Mouse (Mus musculus): ENCODE data around the gene Mns1.

Mns1 gene

DNA sequence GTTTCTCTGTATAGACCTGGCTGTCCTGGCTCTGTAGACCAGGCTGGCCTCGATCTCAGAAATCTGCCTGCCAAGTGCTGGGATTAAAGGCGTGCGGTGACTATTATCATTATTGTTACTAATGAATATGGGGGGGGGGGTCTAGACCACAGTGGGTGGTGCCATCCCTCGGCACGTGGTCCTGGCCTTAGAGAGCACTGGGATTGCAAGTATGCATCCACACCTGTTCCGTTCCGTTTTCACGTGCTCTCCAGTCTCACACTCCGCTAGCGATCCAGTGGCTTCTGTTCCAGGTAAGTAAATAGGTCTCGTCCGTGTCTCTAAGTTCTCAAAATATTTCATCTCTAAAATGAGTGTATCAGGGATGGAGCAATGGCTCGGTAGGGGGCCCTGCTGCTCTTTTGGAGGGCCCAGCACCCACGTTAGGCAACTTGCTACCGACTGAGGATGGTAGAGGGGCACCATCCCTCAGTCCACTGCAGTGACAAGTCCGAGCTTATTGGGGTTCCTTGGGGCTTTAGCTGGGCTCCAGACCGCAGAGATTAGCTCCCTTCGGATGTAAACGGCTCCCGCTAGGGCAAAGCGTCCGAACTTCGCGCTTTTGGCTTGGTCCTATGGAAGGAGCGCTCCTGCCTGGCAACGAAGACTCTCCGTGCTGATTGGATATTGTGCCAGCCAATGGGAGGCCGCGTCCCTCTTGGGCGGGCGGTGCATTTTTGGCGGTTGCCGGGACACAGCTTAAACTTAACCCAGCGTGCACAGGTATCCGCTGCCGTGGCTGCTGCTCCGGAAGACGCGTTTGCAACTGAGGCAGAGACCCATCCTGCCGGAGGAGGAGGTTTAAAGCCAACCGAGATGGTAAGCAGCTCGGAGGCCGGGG lies at the start of gene Mns1:
Mns1 (plus strand) TSS at position 190 of the 880 bp plus-strand sequence.
- peak; percentile 100 for DNase-seq

DNA sequence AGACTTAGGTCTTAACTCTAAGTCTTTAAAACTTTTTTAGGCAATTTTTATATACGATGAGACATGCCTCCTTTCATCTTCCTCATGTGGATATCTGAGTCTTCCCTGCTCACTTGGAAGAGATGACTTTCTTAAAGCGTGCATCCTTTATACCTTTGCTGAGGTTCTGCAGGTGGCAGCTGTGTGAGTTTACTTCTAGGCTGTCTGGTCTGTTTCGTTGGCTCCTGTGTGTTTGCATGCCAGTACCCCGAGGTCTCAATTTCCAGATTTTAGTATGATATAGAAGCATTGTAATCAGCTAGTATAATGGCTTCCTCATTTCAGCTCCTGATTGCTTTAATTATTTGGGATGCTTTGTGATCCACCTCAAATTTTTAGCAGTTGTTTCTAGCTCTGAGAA lies 48.9 kb upstream of the Mns1 start:
- DNase-seq, result no peak

DNA sequence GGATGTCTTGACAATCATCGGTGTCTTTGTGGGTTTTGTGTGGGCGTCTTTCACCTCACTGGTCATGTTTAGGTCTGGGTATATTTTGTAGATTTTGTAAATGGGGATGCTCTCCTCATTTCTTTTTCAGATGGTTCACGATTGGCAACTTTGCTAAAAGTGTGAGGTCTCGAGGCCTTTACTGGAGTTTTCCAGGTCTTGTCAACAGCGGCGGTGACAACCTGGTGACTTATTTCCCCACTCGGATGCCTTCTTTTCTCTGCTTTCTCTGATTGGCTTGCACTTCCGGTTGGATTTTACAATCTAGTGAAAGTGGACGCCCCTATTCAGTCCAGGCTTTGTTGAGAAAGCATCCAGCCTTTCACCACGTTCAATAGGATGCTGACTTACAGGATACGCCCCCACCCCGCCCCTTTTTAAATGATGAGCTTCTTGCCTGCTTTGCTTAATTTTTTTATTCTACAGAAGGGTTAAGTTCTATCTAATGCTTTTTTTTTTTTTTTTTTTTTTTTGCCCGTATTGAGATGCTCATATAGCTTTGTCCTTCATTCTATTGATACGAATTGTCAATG lies 48.3 kb upstream of the Mns1 start:
- DNase-seq, result no peak

DNA sequence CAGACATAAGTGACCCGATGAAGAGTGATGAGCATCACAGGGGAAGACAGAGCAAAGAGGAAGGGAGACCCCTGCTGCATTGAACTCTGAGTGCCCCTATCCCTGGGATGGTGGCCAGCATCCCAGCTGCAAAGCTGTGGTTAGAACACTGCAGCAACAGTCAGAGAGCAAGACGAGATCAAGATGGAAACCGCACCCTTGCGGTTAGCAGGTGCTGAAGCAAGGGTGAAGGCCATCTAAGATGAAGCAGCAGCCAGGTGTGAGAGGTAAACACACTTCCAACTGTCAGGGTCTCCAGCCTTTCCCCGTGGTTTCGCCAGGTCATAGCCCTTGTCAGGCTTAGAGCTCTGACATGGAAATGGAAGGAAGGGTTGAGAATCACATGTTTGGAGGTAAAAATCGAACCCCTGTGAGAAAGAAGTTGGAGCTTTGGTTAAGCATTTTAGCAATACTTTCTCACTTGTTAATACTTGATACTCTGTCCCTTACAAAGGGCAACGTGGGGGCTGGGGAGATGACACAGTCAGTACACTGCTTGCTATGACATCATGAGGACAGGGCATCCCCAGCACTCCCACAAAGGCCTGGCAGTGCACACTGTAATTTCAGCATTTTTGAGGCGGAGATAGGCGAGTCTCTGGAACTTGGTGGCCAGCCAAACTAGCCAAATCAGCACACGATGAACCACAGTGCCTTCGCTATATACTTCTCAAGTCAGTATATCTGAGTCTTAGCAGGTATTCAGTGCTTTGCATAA lies 47.3 kb upstream of the Mns1 start:
- no peak for DNase-seq

DNA sequence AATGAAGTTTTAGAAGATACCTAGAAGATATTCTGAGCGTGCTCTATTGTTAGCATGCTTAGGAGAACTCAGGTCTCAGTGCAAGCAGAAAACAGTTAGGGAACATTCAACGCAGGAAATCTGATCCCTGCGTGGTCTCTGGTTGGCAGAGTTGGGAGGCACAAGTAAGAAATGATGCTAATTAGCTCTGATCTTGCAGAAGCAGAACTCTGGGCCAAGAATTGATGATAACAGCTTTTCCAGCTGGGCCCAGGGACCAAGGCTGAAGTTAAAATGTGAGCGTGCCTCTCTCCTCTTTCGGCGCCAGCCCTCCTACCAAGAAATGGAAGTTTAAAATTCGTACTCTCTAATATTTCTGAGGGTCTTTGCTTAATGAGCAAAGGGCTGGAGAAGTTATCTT lies 45.1 kb upstream of the Mns1 start:
- DNase-seq, result no peak

DNA sequence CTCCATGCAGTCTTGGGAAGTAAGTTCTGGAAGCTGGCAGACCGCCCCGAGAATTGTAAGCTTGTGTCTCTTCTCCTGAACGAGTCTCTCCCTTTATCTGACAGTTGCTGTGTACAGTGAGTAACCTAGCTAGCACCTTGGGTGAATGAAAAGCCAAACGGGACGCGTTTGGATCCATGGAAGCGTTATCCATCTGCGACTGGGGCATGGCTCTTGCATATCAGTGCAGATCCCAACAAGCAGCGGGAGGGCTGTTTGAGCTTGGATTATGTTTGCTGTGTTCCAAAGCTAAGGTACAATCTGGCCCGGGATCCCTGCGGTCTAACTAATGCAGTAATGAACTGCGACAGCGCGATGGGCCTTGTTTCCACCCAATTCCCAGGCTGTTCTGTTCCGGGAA lies 44.6 kb upstream of the Mns1 start:
- no peak for DNase-seq

DNA sequence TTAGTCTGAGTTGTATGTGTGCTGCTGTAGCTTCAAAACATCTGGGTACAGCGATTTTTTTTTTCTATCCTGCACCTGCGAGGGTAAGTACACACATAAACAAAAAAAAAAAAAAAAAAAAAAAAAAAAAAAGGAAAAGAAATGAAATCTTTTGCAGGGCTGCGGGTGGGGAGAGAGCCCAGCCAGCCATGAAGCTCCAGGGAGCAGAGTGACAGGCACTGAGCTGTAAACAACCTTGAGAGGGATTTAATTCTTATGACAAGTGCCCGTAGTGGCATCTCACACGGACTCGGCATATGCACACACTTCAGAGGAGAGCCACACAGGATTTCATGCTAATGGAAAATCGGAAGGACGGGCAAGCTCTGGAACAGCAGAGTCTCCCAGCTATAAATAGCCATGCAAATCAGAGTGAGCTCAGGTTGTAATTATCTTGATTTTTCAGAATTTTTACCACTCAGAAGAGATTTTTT lies 43.9 kb upstream of the Mns1 start:
- DNase-seq, result no peak

DNA sequence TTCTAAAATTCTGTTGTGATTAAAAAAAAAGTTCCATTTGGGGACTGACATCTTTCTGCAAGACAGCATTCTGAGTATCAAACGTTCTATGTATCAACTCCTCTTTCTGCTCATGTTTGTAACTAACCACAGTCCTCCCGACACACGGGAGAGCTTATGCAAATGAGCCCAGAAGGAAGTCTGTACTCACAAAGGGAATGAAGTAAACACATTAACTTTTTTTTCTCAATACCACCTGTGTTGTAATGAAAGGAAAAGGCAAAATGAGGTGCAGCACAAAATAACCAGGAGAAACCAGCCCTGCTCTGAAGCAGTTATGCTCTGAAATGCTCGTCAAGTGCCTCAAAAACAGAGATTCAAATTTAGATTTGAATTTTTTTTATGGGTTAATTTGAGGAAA lies 37.7 kb upstream of the Mns1 start:
- DNase-seq, result no peak

DNA sequence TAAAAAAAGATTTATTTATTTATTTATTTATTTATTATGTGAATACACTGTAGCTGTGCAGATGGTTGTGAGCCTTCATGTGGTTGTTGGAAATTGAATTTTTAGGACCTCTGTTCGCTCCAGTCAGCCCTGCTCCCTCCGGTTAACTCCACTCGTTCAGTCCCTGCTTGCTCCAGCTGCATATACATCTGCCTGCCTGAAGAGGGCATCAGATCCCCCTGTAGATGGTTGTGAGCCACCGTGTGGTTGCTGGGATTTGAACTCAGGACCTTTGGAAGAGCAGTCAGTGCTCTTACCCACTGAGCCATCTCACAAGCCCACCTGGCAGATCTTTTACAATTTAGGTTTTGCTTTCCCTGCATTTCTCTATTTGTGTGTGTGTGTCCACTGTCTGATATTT lies 36.0 kb upstream of the Mns1 start:
- peak; percentile 23 for DNase-seq

DNA sequence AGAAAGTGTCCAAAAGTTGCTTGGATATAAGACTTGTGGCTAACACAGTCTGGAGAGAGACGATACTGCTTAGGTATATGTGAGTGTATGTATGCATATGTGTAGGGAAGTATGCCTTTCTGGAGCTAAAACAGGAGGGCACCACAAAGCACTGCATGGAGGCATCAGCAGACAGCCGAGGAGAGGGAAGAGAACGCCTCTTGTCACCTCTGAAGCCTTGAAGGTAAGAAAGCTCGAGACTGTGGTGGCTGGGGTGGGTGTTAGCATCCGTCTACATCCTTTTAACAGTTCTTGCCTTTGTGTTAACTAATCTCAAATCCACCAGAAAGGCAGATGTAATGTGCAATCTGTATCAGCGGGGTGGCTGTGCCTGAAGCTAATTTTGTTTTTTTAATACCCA lies 34.4 kb upstream of the Mns1 start:
- DNase-seq, result peak; percentile 57

DNA sequence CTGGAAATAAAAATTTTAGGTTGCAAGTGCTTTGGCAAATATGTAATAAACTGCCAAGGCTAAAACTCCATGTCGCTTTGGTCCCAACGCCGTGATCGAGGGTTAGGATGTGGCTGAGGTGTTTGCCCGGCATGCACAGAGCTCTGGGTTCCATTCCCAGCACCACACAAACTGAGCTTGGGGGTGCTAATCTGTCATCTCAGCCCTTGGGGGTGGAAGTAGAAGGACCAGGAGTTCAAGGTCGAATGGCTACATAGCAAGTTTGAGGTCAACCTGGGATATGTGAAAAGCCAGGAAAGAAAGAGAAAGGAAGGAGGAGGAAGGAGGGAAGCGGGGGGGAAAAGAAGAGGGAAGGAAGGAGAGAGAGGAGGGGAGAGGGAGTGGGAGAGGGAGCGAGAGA lies 33.4 kb upstream of the Mns1 start:
- DNase-seq, result peak; percentile 78

DNA sequence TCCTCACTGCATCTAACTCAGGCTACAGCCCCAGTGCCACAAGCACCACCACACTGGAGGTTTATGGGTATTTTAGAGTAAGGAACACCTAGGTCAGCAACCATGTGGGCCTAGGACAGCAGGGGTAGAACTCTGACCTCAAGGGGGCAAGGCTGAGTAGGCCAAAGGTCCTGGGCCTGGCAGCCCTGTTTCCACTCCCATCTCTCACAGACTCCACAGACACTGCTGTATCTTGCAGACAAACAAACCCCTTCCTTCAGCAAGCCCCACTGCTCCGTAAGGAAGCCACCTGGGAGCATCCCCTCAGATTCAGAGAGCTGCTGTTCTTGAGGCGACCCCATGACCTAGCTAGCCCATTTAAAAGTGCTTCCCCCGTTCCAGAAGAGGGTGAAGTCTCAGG lies 32.9 kb upstream of the Mns1 start:
- DNase-seq, result peak; percentile 88

DNA sequence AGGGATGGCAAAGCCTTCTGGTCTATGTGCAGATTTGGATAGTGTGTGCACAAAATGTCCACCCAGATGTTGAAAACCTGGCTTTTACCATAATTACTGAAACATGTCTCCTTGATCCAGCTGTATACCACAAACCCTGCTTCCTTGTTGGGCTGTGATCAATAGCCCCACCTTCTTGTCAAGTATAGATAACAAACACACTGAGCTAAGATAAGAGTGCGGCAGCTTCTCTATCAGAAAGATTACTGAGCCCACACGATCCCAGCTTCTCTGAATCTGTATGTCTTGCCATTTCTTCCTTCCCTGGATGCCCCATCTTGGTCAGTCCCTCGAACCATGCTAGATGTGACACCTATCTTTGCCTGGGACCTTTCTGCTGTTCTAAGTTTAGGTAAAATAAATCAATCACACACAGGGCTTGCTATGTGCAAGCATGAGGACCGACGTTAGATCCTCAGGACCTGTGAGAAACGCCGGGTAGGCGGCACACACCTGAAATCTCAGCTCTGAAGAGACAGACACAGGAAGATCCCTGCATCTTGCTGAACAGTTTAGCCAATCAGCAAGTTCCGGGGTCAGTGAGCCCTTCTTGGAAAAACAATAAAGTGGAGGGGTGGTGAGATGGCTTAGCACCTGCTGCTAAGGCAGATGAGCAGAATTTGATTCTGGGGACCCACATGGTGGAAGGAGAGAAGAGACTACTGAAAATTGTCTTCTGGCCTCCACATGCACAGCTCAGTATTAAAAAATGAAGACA lies 31.8 kb upstream of the Mns1 start:
- peak; percentile 31 for DNase-seq

DNA sequence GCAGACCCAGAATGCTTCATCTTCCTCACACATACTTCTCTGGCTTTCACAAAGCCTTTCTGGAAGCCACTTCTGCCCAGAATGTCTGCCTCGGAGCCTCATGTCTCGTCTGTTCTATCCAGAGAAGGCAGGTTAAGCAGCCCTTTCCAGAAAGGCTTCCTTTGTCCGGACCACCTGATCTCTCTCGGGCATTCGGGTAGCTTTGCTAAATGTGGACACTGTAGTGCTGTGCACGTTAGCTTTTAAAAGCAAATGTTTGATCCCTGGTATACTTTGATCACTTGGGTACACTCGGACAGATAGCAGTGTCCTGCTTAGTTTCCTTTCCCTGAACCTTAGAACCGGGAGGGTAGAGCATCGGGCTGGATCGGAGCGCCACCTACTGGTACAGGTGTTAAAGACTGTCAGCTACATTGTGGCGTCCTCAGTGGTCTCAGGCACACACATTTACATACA lies 29.7 kb upstream of the Mns1 start:
- DNase-seq, result peak; percentile 91

DNA sequence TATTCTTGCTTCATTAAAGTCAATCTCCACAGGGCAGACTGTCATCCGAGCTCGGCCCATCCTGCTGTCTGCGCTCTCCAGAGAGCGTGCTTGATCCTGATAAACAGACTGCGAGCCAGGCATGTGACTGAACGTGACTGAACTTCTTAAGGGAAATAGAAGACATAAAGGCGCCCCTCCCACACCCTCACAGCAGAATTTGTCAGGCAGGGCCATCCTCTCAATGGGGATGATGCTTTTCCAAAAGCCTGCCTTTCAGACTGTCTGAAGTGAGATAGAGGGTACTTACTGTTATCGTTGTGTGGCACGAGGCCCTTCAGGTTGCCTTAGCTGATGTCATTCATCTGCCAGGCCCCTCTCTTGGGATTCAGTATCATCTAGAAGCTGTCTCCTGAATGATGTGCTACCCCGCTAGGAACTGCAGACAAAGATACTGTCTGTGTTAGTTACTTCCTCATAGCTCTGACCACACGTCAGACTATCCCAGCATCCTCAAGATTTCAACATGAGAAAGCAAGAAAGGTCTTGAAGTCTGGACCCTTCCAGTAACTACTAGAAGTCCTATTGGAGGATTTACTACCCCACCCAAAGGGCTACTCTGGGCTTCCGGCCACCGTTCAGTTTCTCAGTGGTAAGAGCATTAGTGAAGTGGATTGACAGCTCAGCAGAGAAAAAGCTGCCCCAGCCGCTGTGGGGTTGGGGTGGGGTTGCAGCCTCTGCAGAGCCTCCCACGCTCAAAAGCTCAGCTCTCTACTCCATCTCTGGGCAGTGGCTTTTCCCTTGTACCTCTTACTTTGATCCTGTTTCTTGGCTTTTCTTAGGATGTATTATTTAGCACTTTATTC lies 28.2 kb upstream of the Mns1 start:
- peak; percentile 72 for DNase-seq

DNA sequence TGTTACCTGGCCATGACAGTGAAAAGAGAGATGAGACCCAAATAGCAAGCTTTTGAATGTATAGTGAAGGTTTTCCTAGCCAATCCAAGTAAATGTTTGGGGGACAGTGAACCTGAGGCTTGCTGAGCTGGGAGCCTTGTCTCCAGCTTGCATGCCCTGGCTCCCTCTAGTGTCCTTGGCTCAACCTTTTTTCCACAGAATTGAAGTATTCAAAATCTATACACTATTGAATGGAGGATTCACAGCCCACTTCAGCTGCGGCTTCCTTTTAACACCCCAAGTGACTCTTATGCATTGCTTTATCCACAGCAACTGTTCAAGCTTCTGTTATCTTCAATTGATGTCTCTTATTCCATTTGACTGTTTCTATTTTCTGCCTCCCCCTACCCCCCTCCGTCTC lies 26.1 kb upstream of the Mns1 start:
- DNase-seq, result peak; percentile 64

DNA sequence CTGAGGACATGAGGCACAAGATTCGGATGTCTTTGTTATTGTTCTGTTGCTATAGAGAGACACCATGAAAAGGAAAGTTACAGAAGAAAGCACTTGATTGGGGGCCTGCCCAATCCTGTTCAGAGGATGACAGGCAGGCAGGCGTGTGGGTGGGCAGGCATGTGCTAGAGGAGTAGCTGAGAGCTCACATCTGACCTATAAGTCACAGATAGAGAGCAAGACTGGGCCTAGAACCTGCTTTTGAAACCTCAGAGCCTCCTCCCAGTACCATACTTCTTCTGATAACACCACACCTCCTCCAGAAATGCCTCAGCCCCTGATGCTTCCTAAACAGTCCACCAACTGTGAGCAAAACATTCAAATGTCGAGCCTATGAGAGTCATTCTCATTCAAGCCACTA lies 19.4 kb upstream of the Mns1 start:
- DNase-seq, result peak; percentile 60

DNA sequence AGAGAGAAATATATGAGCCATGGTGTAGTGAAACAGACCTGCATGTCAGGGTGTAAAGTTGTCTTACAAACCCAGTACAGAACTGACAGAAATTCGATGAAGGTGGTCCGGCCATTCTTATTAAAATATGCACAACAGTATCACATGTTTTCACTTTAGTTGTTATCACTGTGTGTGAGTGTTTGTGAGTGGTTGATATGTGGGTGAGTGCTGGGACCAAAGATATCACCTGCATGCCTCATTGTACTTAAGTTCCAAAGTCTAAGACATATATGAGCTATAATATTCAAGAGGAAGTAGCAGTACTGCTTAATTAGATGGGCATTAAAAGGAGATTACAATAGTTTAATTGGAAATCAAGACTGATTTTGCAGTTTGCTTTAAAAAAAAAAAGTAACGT lies 17.3 kb upstream of the Mns1 start:
- DNase-seq, result no peak

DNA sequence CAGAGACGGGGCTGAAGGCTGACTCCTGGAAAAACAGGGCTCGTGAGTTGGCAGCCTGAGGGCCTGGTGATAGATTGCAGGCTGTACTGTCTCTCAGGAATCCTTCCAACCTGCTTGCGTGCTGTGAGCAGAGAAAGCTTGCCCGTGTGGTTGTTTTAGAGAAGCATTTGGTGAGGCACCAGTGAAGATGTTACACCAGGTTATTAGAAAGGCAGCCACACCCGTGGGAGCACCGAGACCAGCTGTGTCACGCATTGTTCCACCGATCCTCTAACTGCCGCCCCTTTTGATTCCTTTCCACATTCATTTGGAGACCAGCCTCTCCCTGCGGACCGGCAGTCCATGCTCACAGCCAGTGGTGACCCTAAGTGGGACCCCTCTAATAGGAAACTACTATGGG lies 15.5 kb upstream of the Mns1 start:
- peak; percentile 93 for DNase-seq

DNA sequence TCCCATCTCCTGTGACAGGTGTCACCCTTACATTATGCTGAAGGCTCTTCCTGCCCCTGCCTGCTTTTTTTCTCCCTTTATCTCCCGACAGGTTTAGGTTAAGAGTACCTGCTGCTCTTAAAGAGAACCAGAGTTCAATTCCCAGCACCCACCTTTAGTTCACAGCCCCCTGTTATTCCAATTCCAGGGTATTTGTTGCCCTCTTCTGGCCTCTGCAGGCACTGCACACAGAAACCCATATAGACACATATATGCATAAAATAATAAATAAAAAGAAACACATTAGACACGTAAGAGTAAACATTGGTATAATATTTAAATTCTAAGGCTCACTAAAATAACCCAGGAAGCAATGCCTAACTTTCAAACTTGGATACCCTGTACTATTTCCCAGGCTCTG lies 15.1 kb upstream of the Mns1 start:
- no peak for DNase-seq

DNA sequence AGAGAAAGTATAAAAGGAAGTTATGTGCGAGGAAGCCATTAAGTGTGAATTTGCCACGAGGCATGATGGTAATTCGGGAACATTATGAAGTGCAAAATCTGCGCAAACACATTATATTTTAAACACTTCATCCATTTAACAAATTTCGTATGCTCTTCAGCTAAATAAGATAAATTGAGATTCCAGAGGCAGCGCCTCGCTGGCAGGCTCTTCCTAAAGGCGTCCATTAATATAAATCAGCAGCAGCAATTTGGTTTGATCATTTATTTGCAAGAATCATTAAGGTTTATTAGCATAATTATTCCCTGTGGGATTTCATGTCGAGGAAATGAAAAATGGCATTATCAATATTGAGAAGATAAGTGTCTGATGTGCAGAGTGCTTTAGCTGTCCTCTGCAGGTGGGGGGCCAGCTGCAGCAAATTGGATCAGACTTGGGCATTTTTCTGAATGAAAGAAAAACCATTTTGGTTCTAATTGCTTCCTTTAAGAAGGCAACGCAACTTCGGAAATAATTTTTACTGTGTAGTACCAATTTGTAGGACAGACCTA lies 12.4 kb upstream of the Mns1 start:
- DNase-seq, result no peak

DNA sequence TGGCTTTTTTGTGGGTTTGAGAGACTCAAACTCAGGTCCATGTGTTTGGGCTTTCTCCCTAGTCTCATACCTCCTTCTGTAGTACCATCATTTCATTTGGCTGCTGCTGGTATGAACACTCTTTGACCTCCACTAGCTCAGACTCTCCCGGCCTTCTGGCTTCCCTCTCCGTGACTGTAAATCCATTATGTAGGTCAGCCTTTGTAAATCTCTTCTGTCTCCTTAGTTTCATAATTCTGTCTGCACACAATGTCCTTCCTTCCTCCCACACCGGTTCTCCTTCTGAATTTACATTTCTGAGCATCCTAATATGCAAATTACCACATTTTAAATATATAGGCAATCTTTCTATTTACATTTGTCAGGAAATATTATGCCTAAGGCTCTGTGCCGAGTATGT lies 9.9 kb upstream of the Mns1 start:
- DNase-seq, result no peak

Data from heart, adult 11 months (tissue).